Mouse (Mus musculus) bone marrow, adult 2 months (tissue): Measurements from ENCODE around the gene Ccdc88b.

Experiments used
- CTCF ChIP-seq: fragments of 200-500 bp; IDR thresholded peaks from 2 replicates; pipeline ENCODE4 v1.5.1; 2011; ENCODE audit warnings: low read length, control low read depth; ENCODE audit not compliant: control insufficient read depth, insufficient read depth
- POLR2A ChIP-seq: fragments of 200-500 bp; IDR thresholded peaks from 2 replicates; pipeline ENCODE4 v1.6.1; 2011; ENCODE audit warnings: low read depth, mild to moderate bottlenecking, control low read depth, low read length, borderline replicate concordance; ENCODE audit not compliant: control insufficient read depth

DNA sequence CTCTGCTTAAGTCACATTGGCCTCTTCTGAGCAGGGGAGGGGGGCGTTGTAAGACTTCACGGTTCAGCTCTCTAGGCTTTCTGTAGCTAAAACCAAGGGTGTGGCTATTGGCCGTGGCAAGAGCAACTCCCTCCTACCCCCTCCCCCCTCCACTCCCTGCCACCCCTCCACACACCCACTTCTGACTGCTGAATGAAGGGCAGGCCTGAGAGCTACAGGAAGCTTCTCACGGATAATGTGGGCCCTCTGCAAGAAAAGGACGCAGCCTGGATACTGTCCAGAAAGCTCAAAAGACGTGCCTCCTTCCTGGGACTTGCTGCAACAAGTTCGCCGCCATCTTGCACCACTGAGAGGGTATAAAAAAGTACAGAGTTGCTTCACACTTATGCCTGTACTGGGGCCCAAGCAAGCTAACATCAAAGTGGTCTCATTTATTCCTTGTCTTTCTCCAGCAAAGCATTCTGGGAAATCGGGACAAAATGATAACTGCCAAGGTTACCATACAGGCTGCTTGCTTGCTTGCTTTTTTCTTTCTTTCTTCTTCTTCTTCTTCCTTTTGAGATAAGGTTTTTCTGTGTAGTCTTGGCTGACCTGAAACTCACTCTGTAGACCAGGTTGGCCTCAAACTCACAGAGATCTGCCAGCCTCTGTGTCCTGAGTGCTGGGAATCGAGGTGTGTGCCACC, 38.7 kb downstream of the Ccdc88b start:
- no peak for TF ChIP-seq POLR2A
- TF ChIP-seq CTCF, result no peak
